Mouse (Mus musculus) megakaryocyte progenitor cell, adult 5-6 weeks (primary cell): ENCODE measurements at regions not wholly inside any gene's neighbourhood (a gene's known extent, or its start where the extent isn't known, plus 50 kb on each side); places are given as distances from the start of the nearest gene placed in this dataset.

Experiments
- ATAC-seq: replicated peaks from 2 replicates; pipeline ENCODE4 v1.8.0; 2016; ENCODE audit warnings: mild to moderate bottlenecking, moderate TSS enrichment, inconsistent platforms; ENCODE audit not compliant: poor library complexity

GRCm38 (mm10) chr13:28759026-28759425 lies 194.5 kb downstream of the Sox4 start:
- ATAC-seq: no peak

GRCm38 (mm10) chr13:28757846-28758522 lies 195.5 kb downstream of the Sox4 start:
- peak; percentile 66 for ATAC-seq

- ATAC-seq: peak; percentile 5; the same call in 1 of the 2 replicates
These were observed 196.4 kb downstream of the Sox4 start for GRCm38 (mm10) chr13:28756915-28757765.

- ATAC-seq: peak; percentile 54
These were observed 199.3 kb downstream of the Sox4 start for GRCm38 (mm10) chr13:28754207-28754606.

- ATAC-seq: no peak
These were observed 202.4 kb downstream of the Sox4 start for GRCm38 (mm10) chr13:28750949-28751692.

- ATAC-seq: peak; percentile 70
These were observed 213.3 kb downstream of the Sox4 start for GRCm38 (mm10) chr13:28740158-28740670.

GRCm38 (mm10) chr13:28738160-28739100 lies 215.1 kb downstream of the Sox4 start:
- 0 out of 2 replicates have a peak, but pooled peaks have one; percentile 26 for ATAC-seq

GRCm38 (mm10) chr13:28732475-28732874 lies 221.0 kb downstream of the Sox4 start:
- ATAC-seq: no peak

GRCm38 (mm10) chr13:28732036-28732435 lies 221.5 kb downstream of the Sox4 start:
- ATAC-seq: no peak

- ATAC-seq: no peak
These were observed 223.4 kb downstream of the Sox4 start for GRCm38 (mm10) chr13:28730059-28730580.

GRCm38 (mm10) chr13:28728768-28729167 lies 224.7 kb downstream of the Sox4 start:
- peak; percentile 57 for ATAC-seq

- peak; percentile 42 for ATAC-seq
These were observed 229.2 kb downstream of the Sox4 start for GRCm38 (mm10) chr13:28724300-28724699.

- no peak for ATAC-seq
These were observed 231.4 kb downstream of the Sox4 start for GRCm38 (mm10) chr13:28722074-28722473.

GRCm38 (mm10) chr13:28721548-28721981 lies 231.9 kb downstream of the Sox4 start:
- ATAC-seq: no peak

- ATAC-seq: 0 out of 2 replicates have a peak, but pooled peaks have one; percentile 17
These were observed 232.8 kb downstream of the Sox4 start for GRCm38 (mm10) chr13:28720639-28721239.

- peak; percentile 60 for ATAC-seq
These were observed 233.3 kb downstream of the Sox4 start for GRCm38 (mm10) chr13:28720169-28720568.

GRCm38 (mm10) chr13:28718868-28719265 lies 234.6 kb downstream of the Sox4 start:
- no peak for ATAC-seq

GRCm38 (mm10) chr13:28718169-28718867 lies 235.2 kb downstream of the Sox4 start:
- ATAC-seq: 0 out of 2 replicates have a peak, but pooled peaks have one; percentile 14
